9 mouse cellular contexts compared by ENCODE assay signal in genomic region chr4:138456536-138456935, GRCm38 (mm10). TPM values are rescaled to one million over a fixed set of nuclear protein-coding genes. Genes with fewer than 3 reads are reported as not detected.
DNase-seq lines count a peak whose midpoint lies in the region; ATAC-seq lines count a peak whose summit lies in the region.
"Had no signal": no experiment of that assay in that cellular context is flagged by ENCODE, and none has a peak within 500 bp of the region (broad histone marks: within the 10 kb centered on the region; RNA-seq: fewer than 3 reads in every experiment).

No protein-coding gene starts in this region.

- no peaks in the 10 kb centered on the region for H3K36me3 ChIP-seq in neural tube, embryonic 11.5 days (ENCODE audit: control insufficient read depth, insufficient read depth, low read length)
- no peaks in the 10 kb centered on the region for H3K36me3 ChIP-seq in limb, embryonic 15.5 days
- no peaks in the 10 kb centered on the region for H3K36me3 ChIP-seq in stomach, embryonic 16.5 days (ENCODE audit: control insufficient read depth, insufficient read depth, low read length)

- H3K4me3 ChIP-seq in neural tube, embryonic 11.5 days (ENCODE audit: low read depth, low read length): peak overlapping the region; percentile 92
- peak overlapping the region; percentile 77 for H3K4me3 ChIP-seq in limb, embryonic 15.5 days
- peak overlapping the region; percentile 81 for H3K4me3 ChIP-seq in stomach, embryonic 16.5 days (replicated peaks; ENCODE audit: low read length)

- 2% methylated on average over 8 of the region's 8 CpGs for WGBS in neural tube, embryonic 11.5 days
- WGBS in limb, embryonic 15.5 days: 15% methylated on average over 8 of the region's 8 CpGs
- 20% methylated on average over 8 of the region's 8 CpGs for whole genome bisulfite sequencing in stomach, embryonic 16.5 days

- intact Hi-C loops in left cerebral cortex, postnatal 4 days (cut with DNase I): no loop called here

- H3K9me3 ChIP-seq in neural tube, embryonic 11.5 days (ENCODE audit: control insufficient read depth, low read length): no peaks in the 10 kb centered on the region
- H3K9me3 ChIP-seq in limb, embryonic 15.5 days: no peaks in the 10 kb centered on the region
- H3K9me3 ChIP-seq in stomach, embryonic 16.5 days (replicated peaks; ENCODE audit: control insufficient read depth, low read length): no peaks in the 10 kb centered on the region

- H3K27ac ChIP-seq in neural tube, embryonic 11.5 days (ENCODE audit: low read depth, low read length): peak overlapping the region; percentile 95
- H3K27ac ChIP-seq in limb, embryonic 15.5 days: no peak overlapping the region
- H3K27ac ChIP-seq in stomach, embryonic 16.5 days (ENCODE audit: low read length): no peak overlapping the region

- H3K4me2 ChIP-seq in neural tube, embryonic 11.5 days (ENCODE audit: low read depth): peak overlapping the region; percentile 86
- H3K4me2 ChIP-seq in limb, embryonic 15.5 days: peak overlapping the region; percentile 96
- H3K4me2 ChIP-seq in stomach, embryonic 16.5 days (ENCODE audit: low read depth, low read length): peak overlapping the region; percentile 87

- H3K27me3 ChIP-seq in neural tube, embryonic 11.5 days (ENCODE audit: control insufficient read depth, insufficient read depth, low read length): peaks cover 5% of the 10 kb centered on the region; the same call in 1 of the 2 replicates
- peaks cover 74% of the 10 kb centered on the region for H3K27me3 ChIP-seq in limb, embryonic 15.5 days
- no peaks in the 10 kb centered on the region for H3K27me3 ChIP-seq in stomach, embryonic 16.5 days (ENCODE audit: control insufficient read depth, insufficient read depth, low read length)

- no peak for ATAC-seq in neural tube, embryonic 11.5 days (ENCODE audit: insufficient read depth, low FRiP score, low TSS enrichment)
- no peak for ATAC-seq in limb, embryonic 15.5 days (ENCODE audit: insufficient number of reproducible peaks, low FRiP score, low TSS enrichment, low read depth)
- no peak for ATAC-seq in stomach, embryonic 16.5 days (ENCODE audit: insufficient read depth, low FRiP score)

- peak; percentile 35 for DNase-seq in cerebellum, adult 9-10 months
- DNase-seq in cerebellum, adult 8-10 months: no peak
- no peak for DNase-seq in neural tube, embryonic 11.5 days (ENCODE audit: low spot score)
- no peak for DNase-seq in neural tube, embryonic 10.5 days (ENCODE audit: extremely low spot score, low spot score)
- no peak for DNase-seq in right cerebral cortex, postnatal 14 days
- DNase-seq in left cerebral cortex, postnatal 4 days: no peak

- H3K9ac ChIP-seq in neural tube, embryonic 11.5 days (ENCODE audit: low read length): peak overlapping the region; percentile 93
- H3K9ac ChIP-seq in limb, embryonic 15.5 days: 0 out of 2 replicates have a peak overlapping the region, but pooled peaks have one; percentile 20
- peak overlapping the region; percentile 90 for H3K9ac ChIP-seq in stomach, embryonic 16.5 days (ENCODE audit: low read length)

- peaks cover 15% of the 10 kb centered on the region for H3K4me1 ChIP-seq in neural tube, embryonic 11.5 days (ENCODE audit: control insufficient read depth, insufficient read depth, low read length)
- peaks cover 27% of the 10 kb centered on the region for H3K4me1 ChIP-seq in limb, embryonic 15.5 days
- peaks cover 32% of the 10 kb centered on the region for H3K4me1 ChIP-seq in stomach, embryonic 16.5 days (ENCODE audit: control insufficient read depth, insufficient read depth, low read length)

RNA-seq across cellular contexts. Expression of gene Camk2n1, which starts 2.4 kb away (rescaled TPM):
- 6.0 TPM in 2 replicates for polyA plus RNA-seq in neural tube, embryonic 11.5 days (2014; fragmentation: Nextera tagmentation; extraction: Ambion mirVana)
- polyA plus RNA-seq in limb, embryonic 15.5 days (2015; fragmentation: Nextera tagmentation; extraction: Ambion mirVana): 1.7 and 2.2 TPM in 2 replicates
- 2.8 and 3.2 TPM in 2 replicates for polyA plus RNA-seq in stomach, embryonic 16.5 days (2015; fragmentation: Nextera tagmentation; extraction: Ambion mirVana)
- total RNA-seq in left cerebral cortex, postnatal 4 days (2021): 100 to 1,000 TPM; 106 to 110 TPM
- total RNA-seq: common myeloid progenitor, adult 5-6 weeks had no signal

RNA-seq across cellular contexts. Expression of gene Mul1, which starts 22.1 kb away (rescaled TPM):
- polyA plus RNA-seq in neural tube, embryonic 11.5 days (2014; fragmentation: Nextera tagmentation; extraction: Ambion mirVana): 19.3 and 22.8 TPM in 2 replicates
- 16.8 and 17.7 TPM in 2 replicates for polyA plus RNA-seq in limb, embryonic 15.5 days (2015; fragmentation: Nextera tagmentation; extraction: Ambion mirVana)
- polyA plus RNA-seq in stomach, embryonic 16.5 days (2015; fragmentation: Nextera tagmentation; extraction: Ambion mirVana): 18.6 and 22.2 TPM in 2 replicates
- total RNA-seq in left cerebral cortex, postnatal 4 days (2021): 10 to 100 TPM; 35.4 to 35.8 TPM

Comparison
In these comparisons a context has a peak if more than half of its experiments do, and no peak if none do; other contexts are left out.
1. H3K9ac ChIP-seq: peak in every context shown above with its lines; median percentile 93 in neural tube, embryonic 11.5 days; 90 in stomach, embryonic 16.5 days; 20 in limb, embryonic 15.5 days.